Mouse (Mus musculus) 3134 (cell line): ENCODE measurements around the gene Oxct2a.
"Not testable (repeated sequence)": the region's sequence is repeated elsewhere in the genome, so short reads cannot be mapped to it uniquely, and the experiment has no call there.

Experiments used
- DNase-seq: peaks from one replicate; pipeline ENCODE4 v3.0.0-alpha.2; 2011; ENCODE audit warnings: low spot score; ENCODE audit not compliant: insufficient read length; ENCODE audit errors: extremely low read depth

Oxct2a gene

DNA sequence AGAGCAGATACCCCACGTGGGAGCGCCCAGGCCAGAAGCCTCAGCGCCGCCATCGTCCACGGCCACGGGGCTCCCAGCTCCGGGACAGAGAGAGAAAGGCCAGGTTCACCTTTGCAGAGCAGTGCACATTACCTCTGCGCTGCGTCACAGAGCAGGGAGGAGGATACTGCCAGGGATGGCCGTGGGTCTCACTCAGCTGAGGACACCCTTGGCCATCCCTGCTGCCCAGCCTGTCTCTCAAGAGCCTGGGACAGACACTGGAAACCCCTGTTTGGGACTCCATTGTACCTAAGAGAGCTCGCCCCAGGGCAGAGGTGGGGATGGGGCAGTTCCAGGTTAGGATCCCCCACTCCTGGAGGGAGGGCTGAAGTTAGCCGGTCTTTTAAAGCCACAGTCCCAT, at the start of gene Oxct2a:
Gene Oxct2a, minus strand, starts transcription at position 101 of the 400 bp plus-strand sequence.
- no peak for DNase-seq

DNA sequence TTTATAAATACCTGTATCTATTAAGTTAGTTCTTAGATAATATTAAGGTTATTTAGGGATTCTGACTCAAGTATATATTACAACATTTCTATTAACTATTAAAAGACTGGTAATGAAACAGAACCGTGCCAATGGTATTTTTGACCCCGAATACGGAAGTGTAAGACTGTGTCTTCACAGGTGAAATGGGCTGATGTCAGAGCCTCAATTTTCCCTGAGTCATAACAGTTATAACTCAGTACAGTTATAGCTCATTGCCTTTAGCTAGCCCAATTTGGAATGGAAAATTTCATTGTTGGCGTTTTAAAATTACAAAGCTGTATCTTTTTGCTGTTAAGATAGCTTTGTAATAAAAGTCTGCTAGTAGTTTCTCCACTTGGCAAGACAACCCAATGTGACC, 40.1 kb upstream of the Oxct2a start:
- DNase-seq = no peak

DNA sequence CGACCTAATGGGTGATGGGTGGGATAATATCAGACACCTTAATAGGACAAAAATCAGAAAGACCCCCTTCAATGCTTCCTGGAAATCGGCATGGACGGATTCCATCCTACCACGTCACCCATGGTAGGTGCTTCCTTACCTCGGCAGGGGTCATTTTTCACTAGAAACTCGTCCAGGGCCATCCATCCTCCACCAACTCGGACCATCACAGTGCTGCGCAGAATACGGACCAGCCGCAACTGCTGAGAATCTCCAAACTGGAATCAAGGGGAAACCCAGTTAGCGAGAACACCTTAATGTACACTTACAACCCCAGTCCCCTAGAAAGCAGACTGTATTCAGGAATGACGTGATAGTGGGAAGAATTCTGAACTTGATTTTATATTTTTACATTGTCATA, 37.3 kb upstream of the Oxct2a start:
- no peak for DNase-seq

DNA sequence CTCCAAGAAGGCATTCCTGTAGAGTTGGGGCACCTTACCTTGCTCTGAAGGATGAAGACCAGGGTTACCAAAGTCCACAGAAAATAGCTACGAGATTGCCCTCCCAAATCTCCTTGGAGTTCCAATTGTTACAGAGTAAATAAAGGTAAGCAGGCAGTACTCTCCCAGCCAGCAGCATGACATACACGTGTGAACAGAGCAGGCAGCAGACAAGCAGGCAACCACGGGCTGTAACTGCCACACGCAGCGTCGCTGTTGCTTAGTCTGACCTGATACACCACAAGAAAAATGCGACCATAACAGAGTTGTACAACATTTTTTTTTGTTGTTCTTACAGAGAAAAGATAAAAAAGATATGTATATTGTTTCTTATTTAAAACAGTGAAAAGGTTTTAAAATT, 35.2 kb upstream of the Oxct2a start:
- DNase-seq = no peak

DNA sequence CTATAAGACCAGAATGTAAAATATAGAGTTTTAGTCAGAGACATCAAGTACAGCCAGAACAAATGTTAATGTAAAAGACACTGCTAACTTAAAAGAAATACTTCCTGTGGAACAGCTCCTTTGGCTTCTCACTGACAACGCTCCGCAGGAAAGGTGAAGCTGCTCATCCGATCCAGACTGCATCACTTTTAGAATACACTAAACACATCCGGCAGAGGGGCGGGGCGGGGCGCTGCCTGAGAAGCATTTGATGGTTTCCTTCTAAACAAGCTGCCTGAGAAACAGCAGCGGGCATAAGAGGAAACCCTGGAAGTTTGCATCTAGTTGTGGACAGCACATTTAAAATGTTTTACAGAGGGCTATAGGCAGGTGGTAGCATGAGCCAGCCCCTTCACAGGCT, 32.5 kb upstream of the Oxct2a start:
- no peak for DNase-seq

DNA sequence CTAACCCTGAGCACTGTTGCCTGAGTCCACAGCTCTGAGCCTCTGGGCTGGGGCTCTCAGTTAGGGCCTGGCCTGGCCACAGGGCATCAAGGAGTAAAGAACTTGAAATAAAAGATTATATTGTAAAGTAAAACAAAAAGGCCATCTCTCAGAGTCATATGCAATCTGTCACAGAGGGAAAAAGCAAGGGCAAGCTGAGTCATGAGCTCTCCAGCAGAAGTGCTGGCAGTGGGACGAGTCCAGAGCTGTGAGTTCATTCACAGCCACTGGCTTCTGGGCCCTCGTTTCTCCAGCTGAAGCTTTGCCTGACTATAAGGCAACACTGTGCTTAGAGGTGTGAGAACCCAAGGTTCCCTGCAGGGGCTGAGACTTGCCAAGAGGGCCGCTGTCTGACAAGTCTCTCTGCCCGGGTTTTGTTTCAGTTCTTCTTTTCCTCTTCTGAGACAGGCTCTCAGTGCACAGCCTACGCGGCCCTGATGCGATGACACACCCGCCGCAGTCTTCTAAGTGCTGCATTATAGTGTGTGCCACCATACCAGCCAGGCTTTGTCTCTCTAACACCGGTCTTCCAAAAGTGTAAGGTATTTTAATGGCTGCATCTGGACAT, 29.9 kb upstream of the Oxct2a start:
- DNase-seq = no peak

DNA sequence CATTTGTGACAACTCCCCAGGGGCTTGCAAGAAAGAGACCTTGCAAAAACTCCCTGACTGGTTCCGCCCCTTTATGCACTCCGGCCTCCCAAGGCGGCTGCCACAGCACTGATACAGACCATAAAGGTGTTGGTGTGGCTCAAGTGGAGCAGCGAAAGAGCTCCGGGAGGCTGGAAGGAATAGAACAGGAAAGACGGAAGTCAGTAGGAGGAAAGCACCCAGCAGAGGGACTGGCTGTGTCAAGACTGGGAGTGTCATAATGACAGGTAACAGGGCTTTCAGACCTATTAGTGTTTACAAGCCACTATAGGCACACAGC, 20.0 kb upstream of the Oxct2a start:
- DNase-seq = no peak

DNA sequence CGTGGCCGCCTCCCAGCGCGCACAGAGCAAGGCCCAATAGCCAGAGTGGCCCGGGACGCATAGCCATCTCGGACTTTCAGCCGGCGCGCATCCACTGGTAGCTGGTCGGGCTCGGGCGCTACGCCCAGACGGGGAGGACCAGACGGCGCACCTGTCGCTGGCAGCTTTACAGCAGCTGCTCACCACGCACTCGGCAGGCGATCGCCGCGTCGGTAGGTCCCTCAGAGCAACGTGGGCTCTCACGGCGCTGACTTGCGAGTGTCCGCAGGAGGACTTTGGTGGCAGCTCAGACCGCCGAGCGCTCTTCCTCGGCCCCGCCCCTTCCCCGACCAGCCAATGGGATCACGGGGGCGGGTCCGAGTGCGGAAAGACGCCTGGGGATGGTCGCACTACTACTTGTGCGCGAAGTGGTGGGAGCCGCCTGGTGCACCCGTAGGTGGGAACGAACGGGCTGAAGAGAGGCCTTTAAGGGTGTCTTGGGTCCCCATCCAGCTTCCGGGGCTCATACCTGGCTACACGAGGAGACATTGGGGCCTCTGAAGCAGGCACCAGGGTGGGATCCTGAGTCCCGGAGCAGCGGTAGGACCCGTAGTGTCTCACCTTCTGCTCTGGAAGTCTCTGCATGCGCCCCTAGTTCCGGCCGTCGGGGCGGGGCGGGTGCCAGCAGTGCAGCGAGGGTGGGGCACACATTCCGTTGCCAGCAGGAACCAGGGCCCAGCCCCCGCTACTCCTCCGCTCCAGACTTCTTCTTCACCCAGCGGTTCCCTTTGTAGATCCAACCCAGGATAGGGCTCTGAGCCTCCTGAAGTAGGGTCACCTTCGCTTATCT, 19.4 kb upstream of the Oxct2a start, which contains the start of gene Bmp8a:
Gene Bmp8a, minus strand, starts transcription at position 611 of the 829 bp plus-strand sequence.
- no peak for DNase-seq

DNA sequence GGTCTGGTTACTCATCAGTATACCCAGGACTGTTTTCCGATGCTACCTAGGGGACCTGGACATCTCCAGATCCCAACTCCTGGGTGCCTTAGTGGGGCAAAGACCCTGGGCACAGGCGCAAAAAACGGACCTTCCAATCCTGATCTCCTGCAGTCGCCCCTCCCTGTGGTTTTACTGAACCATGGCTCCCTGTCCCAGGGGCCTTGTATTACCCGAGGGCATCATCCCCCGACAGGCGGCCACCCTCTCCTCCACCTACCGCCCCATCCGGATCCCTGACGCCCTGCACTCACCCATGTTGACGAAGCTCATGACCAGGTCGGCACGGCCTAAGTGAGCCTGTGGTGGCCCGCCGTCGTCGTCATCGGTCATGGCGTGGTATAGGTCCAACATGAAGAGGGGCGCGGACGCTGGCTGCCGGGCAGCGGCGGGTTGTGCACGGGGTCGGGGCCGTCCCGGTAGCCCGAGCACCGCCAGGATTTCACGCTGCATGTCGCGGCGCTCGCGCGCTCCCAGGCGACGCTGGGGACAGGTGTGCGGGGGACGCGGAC, 18.7 kb upstream of the Oxct2a start:
- DNase-seq = no peak

DNA sequence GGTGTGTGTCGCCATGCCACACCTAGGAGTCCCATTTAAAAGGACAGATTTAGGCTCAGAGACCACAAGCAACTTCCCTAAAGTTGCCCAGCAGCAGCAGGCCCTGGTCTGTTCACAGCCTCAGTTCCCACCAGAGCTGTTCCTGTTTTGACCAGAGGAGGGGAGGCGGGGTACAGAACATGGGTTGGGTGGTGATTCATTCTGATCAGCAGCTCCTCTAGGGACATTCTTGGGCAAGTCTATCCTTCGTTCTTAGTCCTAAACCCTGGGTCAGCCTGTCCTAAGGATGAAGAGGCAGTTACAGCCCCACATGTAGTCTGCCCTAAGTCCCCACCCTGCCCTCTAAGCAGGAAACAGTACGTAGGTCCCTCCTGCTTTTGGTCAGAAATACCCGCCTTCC, 16.8 kb upstream of the Oxct2a start:
- no peak for DNase-seq

DNA sequence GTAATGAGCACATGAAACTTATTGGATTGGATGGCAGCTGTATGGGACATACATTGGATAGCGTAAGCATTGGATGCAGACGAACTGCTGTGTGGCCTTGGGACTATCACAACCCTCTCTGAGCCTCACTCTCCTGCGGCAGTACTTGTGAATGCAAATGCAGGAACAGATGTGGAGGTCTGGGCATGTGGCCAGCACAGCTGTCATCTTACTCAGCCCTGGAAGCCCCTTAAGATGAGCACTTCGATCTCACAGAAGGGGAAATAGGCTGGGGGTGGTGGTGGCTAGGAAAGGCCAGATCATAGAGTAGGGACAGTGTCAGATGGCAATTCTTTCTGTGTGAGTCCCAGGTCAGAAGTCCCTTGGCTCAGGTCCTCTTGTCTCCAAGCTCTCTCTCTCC, 14.3 kb upstream of the Oxct2a start:
- DNase-seq = no peak

DNA sequence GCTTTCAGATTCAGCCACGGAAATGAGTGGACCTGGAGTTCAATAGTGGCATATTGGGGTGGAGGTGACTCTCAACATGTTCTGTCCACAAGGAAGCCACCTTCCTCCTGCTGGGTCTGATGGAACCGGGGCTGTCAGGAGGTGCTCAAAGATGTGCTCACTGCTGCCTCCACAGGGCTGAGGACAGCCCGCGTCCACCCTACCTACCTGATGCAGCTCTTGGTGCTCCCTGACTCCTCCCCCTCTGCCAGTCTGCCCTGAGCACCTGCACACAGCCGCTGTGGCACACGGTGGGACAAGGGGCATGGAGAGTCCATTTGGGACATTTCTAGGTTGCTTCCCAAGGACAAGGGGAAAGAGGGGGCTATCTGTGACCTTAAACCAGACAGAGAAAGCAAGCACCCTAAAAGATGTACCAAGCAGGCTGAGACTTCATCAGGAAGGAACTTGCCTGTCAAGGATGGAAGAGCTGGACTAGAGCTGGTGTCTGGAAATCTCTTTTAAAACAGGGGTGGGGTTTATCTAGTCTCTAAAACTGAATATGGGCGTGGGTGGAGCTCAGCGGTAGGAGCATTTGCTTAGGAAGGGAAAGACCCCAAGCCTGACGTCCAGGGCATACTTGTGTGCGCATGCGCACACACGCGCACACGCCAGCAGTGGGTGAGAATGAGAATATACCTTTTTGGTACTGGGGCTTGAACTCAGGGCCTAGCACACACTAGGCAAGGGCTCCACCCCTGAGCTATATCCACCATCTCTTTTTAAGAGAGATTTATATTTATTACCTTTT, 12.6 kb upstream of the Oxct2a start:
- DNase-seq = no peak

DNA sequence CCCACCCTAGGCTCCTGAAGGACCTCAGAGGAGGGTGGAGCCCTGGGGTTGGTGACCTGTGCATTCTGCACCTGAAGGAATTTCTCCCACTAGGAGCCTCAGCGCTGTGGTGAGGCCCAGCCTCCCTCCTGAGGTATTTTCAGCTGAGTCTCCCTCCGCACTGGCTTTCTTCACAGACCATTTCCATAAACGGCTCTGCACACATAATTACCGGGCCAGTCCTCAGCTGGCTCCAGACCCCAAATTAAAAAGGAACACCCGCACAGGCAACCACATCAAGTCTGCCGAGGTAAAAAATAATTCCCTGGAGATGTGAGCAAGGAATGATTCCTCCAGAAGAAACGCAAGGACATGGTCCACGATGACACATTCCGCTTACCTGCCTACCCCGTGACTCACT, 11.8 kb upstream of the Oxct2a start:
- not testable (repeated sequence) for DNase-seq

DNA sequence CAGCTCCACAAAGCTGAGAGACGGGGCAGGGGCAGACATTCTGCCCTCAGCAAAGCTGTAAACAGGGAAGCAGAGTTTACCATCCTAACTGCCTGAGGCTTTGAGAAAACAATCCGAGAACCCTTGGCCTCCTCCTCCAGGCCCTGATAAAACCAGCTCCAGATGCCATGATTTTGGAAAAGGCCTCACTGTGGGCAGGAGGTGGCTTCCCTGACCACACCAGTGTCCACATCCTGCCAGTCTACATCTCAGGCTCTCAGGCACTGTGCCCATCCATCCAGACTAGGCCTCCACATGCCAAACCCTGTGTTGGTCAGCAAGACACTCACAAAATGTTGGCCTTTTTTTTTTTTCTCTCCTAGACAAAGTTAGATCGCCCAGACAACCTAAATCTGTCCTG, 10.7 kb upstream of the Oxct2a start:
- DNase-seq = peak; percentile 56

DNA sequence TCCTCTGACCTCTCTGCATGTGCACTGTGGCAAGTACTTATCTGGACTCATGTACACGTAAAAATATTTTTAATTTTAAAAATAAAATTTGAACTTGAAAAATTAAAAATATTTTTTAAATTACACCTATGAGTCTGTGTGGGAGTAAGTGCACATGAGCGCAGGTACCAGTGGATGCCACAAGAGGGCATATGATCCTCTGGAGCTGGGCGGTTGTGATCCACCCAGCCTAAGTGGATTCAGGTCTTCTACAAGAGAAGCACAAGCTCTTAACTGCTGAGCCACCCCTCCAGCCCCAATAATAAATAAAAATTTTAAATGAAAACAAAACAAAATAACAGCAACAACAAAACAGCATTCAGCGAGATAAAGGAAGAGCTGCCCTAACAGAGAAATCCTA, 9.7 kb upstream of the Oxct2a start:
- DNase-seq = no peak

DNA sequence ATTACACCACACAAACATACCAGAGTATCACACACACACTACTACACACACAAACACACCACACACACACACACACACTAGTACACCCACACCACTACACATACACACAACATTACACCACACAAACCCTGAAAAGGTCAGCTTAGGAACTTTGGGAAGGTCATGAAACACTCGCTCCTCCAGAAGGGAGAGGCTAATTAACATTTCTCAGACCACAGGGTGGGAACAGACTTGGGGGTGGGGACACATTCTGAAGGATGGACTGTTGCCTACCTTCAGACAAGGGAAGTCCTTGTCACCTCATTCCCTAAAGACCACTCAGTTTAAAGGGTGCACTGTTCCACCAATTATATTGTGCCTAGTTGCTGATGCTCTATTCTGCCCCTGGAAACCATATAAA, 8.5 kb upstream of the Oxct2a start:
- not testable (repeated sequence) for DNase-seq

DNA sequence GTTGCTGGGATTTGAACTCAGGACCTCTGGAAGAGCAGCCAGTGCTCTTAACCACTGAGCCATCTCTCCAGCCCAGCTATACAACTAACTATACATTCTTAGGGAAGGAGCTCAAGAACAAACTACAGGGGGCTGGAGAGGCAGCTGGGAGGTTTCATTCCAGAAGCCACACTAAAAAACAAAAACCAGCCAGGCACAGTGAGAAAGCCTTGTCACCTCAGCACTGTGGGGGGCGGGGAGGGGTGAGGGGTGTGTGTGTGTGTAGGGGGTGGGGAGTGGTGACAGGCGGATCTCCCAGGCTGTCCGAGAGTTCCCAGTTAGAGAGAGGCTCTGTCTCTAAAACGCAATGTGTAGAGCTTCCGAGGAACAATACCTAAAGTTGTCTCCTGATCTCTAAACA, 7.9 kb upstream of the Oxct2a start:
- DNase-seq = no peak

DNA sequence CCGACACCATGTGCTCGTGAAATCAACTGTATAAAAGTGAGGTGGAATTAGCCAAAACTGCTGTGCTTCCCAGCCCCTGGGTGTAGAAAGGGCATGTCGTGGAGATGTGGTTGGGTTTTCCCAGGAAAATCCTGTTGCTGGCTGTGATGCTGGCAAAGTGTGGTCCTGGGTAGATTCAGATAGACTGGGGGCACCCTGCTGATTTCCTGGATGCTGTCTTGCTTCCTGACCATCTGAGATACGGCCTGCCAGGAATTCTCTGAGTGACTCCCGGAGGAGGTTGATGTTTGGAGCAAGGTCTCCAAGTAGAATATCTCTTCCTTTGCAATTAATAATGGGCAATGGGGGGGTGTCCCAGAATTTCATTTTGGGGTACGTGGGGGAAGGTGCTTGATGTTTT, 5.5 kb upstream of the Oxct2a start:
- no peak for DNase-seq

DNA sequence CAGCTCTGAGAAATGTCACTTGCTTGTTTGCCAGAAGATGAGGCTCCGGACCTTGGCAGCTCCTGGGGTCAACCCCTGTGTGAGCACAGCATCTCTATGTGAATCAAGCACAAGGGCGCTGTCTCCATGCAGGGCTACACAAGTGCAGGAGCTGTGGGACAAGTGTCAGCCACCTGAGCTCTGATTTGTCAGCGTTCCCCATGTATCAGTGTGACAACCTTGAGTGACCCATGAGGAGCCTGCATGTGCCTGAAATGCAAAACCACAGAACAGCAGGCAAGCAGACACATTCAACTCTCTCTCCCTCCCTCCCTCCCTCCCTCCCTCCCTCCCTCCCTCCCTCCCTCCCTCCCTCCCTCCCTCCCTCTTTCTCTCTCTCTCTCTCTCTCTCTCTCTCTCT, 4.2 kb upstream of the Oxct2a start:
- no peak for DNase-seq

DNA sequence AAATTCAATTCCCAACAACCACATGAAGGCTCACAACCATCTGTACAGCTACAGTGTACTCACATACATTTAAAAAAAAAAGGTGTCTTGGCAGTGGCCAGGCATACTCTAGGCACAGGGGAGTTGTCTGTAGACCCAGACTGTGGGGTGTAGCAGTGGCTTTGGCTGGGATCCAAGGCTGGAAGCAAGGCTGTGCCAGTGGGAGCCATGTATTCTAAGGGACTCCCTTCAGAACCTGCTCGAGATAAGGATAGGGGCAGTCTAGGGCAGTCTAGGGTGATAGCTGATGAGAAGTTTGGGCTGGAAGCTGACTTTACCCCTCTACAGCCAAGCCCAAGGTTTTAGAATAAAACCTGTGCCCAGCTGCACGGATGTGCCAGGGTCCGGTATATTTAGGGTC, 2.7 kb upstream of the Oxct2a start:
- no peak for DNase-seq

DNA sequence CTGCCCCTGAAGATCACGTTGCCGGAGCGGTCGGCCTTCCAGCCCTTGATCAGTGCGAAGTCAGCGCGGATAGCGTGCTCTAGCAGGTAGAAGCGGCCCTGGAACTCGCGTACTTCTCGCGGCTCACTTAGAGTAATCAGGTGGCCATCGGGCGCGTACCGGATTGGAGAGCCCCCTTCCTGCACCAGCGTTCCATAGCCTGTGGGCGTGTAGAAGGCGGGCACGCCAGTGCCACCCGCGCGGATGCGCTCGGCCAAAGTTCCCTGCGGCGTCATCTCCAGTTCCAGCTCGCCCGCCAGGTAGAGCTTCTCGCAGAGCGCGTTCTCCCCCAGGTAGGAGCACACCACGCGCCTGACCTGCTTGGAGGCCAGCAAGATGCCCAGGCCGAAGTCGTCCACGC, 524 bp downstream of the Oxct2a start:
- DNase-seq = not testable (repeated sequence)
